Comparison of ENCODE assay signal across 8 mouse cellular contexts in the genomic region with DNA sequence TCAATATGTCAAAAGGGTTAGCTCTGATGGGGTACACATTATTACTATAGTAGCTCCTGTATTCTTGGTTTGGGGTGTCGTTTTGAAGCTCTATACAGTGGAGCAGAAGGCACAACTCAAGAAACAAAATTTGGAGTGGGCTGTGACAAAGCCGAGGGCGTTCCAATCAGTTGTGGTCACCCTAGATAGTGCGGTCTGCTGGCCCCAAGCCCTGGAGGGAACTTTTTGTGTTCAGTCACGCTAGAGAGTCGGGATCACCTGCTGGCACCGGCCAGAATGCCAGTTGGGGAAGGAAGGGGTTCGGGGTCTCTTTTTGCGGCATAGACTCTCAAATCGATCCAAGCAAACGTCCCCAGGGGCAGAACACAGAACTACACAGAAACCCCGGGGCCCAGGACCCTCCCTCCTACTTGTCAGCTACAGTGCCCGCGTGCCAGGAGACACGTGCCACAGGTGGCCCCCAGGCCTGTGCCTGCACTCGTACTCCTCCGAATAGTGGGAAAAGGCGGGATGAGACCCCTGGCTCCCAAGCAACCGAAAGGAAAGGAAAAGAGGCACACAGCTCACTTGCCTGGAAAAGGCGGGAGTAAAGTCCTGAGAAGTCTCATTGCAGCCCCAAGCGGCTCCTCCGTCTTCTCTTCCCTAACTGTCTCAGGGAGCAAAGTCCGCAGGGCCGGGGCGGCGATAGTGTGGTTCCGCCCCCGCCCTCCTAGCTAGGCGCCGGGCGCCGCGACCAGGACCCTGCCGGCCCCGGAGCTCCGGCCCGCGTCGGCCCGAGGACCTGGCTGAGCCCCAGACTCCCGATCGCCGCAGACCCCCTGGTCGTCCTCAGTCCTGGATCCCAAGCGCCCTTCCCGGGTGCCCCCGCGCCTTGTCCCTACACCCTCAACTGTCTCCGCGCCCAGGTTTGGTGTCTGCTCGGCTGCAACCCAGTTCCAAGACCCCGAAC. TPM values are rescaled to one million over a fixed set of nuclear protein-coding genes. Genes with fewer than 3 reads are reported as not detected.
DNase-seq lines count a peak whose midpoint lies in the region; ATAC-seq lines count a peak whose summit lies in the region.

No protein-coding gene starts in this region.

- intact Hi-C loops in left cerebral cortex, postnatal 4 days (cut with DNase I): no loop called here
- intact Hi-C loops in left cerebral cortex, postnatal 36 days (cut with DNase I): loop anchor here (5.0 kb wide), 2 partner anchors 41 to 126 kb away; no protein-coding TSS in a partner anchor

- peak; percentile 53 for DNase-seq in left cerebral cortex, postnatal 4 days
- no peak for DNase-seq in left cerebral cortex, postnatal 36 days (ENCODE audit: low spot score in 2 of 2)
- DNase-seq in embryo, embryonic 11 days: peak; percentile 82
- DNase-seq in heart, adult 8-10 months (ENCODE audit: low spot score): peak; percentile 48
- DNase-seq in kidney, adult 8-10 months: peak; percentile 82 to 86
- peak; percentile 60 for DNase-seq in ovary, postnatal 10 days (ENCODE audit: low spot score)

- H3K27me3 ChIP-seq in lung, embryonic 16.5 days (ENCODE audit: control insufficient read depth, insufficient read depth, low read depth, low read length): no peaks in the 10 kb centered on the region

- H3K27ac ChIP-seq in lung, embryonic 16.5 days (ENCODE audit: low read length): peak overlapping the region; percentile 94

- under 1% methylated on average over 46 of the region's 52 CpGs for WGBS in lung, embryonic 16.5 days

- peak overlapping the region; percentile 77 for H3K4me3 ChIP-seq in lung, embryonic 16.5 days (ENCODE audit: low read length)

- peaks cover 35% of the 10 kb centered on the region for H3K4me1 ChIP-seq in lung, embryonic 16.5 days (replicated peaks; ENCODE audit: control insufficient read depth, insufficient read depth, low read length)

- ATAC-seq in lung, embryonic 16.5 days (ENCODE audit: low read depth): peak; percentile 79
- ATAC-seq in activated CD4-positive, CD25-positive, alpha-beta regulatory T cell, adult 4 months: no peak

- H3K9me3 ChIP-seq in lung, embryonic 16.5 days (ENCODE audit: control insufficient read depth, low read length): no peaks in the 10 kb centered on the region

- H3K4me2 ChIP-seq in lung, embryonic 16.5 days (ENCODE audit: low read depth, low read length): peak overlapping the region; percentile 75

- H3K36me3 ChIP-seq in lung, embryonic 16.5 days (ENCODE audit: control insufficient read depth, insufficient read depth, low read length): no peaks in the 10 kb centered on the region

- peak overlapping the region; percentile 97 for H3K9ac ChIP-seq in lung, embryonic 16.5 days (ENCODE audit: low read length)

RNA-seq across cellular contexts. Expression of a gene that starts 0.6 kb away (rescaled TPM):
- total RNA-seq in left cerebral cortex, postnatal 4 days (2021): 10 to 100 TPM; 19.5 to 21.4 TPM
- total RNA-seq in left cerebral cortex, postnatal 36 days (2021): 10 to 100 TPM; 36.9 to 39.4 TPM
- total RNA-seq in heart, adult 8-10 months (2022): 10 to 100 TPM; 22.9 to 25.7 (median 23.7) TPM
- polyA plus RNA-seq in lung, embryonic 16.5 days (2015; fragmentation: Nextera tagmentation; extraction: Ambion mirVana): 54.2 and 58.1 TPM in 2 replicates
- polyA plus RNA-seq in activated CD4-positive, CD25-positive, alpha-beta regulatory T cell, adult 4 months (2017; shearing (Covaris generic)): under 1 TPM; 0.06 to 0.09 TPM

Comparison
In these comparisons a context has a peak if more than half of its experiments do, and no peak if none do; other contexts are left out.
1. DNase-seq: peak in left cerebral cortex, postnatal 4 days (single experiment), embryo, embryonic 11 days (single experiment), heart, adult 8-10 months (single experiment), kidney, adult 8-10 months (2 of 2) and ovary, postnatal 10 days (single experiment); none in left cerebral cortex, postnatal 36 days (0 of 2).